Mouse (Mus musculus): ENCODE measurements around the gene Zfp729a. TPM values are rescaled to one million over a fixed set of nuclear protein-coding genes. Genes with fewer than 3 reads are reported as not detected.
A peak's percentile ranks its signal among the peaks of the same experiment; 100 is the strongest.
"Not testable (repeated sequence)": the region's sequence is repeated elsewhere in the genome, so short reads cannot be mapped to it uniquely, and the experiment has no call there.

The Zfp729a gene
- 1 to 10 TPM; 2.5 to 2.6 TPM for total RNA-seq (2021)
- long read RNA-seq, experiment 1, partial matches to known transcripts = 0 of 1 reads
- long read RNA-seq, experiment 1, other reads (novel, unspliced or antisense) = 1 of 1 reads
- long read RNA-seq, experiment 2, partial matches to known transcripts = 0 of 3 reads
- long read RNA-seq, experiment 2, other reads (novel, unspliced or antisense) = 3 of 3 reads

GRCm38 (mm10) chr13:67637294-67638007, at the start of gene Zfp729a, which contains the start of gene Gm49345:
Gene Zfp729a, minus strand, starts transcription at chr13:67637791.
Gene Gm49345, minus strand, starts transcription at chr13:67637769.
- peak; percentile 82 for DNase-seq
- intact Hi-C loops (cut with DNase I; ENCODE audit: low total_unique reads) = loop anchor here (10.0 kb wide), 1 partner anchor 47 kb away; the partner anchor contains the start of gene Zfp738

GRCm38 (mm10) chr13:67686971-67687370, 49.4 kb upstream of the Zfp729a start, which contains the start of gene Zfp738:
Gene Zfp738, minus strand, starts transcription at chr13:67687071.
- DNase-seq = no peak
- intact Hi-C loops (cut with DNase I; ENCODE audit: low total_unique reads) = loop anchor here (10.0 kb wide), 1 partner anchor 52 kb away; the partner anchor contains the start of genes Gm49345 and Zfp729a

GRCm38 (mm10) chr13:67683841-67684240, 46.2 kb upstream of the Zfp729a start:
- DNase-seq = not testable (repeated sequence)
- intact Hi-C loops (cut with DNase I; ENCODE audit: low total_unique reads) = loop anchor here (10.0 kb wide), 1 partner anchor 49 kb away; the partner anchor contains the start of genes Gm49345 and Zfp729a

GRCm38 (mm10) chr13:67682959-67683735, 45.6 kb upstream of the Zfp729a start:
- intact Hi-C loops (cut with DNase I; ENCODE audit: low total_unique reads) = loop anchor here (10.0 kb wide), 1 partner anchor 48 kb away; the partner anchor contains the start of genes Gm49345 and Zfp729a
- DNase-seq = peak; percentile 82

GRCm38 (mm10) chr13:67674902-67675301, 37.3 kb upstream of the Zfp729a start:
- no peak for DNase-seq
- intact Hi-C loops (cut with DNase I; ENCODE audit: low total_unique reads) = no loop called here

GRCm38 (mm10) chr13:67652496-67652895, 14.9 kb upstream of the Zfp729a start:
- intact Hi-C loops (cut with DNase I; ENCODE audit: low total_unique reads) = no loop called here
- no peak for DNase-seq

GRCm38 (mm10) chr13:67610108-67610507, 27.5 kb downstream of the Zfp729a start:
- intact Hi-C loops (cut with DNase I; ENCODE audit: low total_unique reads) = no loop called here
- no peak for DNase-seq

- DNase-seq = peak; percentile 87
- intact Hi-C loops (cut with DNase I; ENCODE audit: low total_unique reads) = no loop called here
Measured at GRCm38 (mm10) chr13:67609066-67609876, 28.3 kb downstream of the Zfp729a start, which contains the start of gene Zfp729b. Gene Zfp729b, minus strand, starts transcription at chr13:67609707.

- intact Hi-C loops (cut with DNase I; ENCODE audit: low total_unique reads) = no loop called here
- DNase-seq = no peak
Measured at GRCm38 (mm10) chr13:67572591-67573189, 64.9 kb downstream of the Zfp729a start.

Other genes with a start within 250 kb of the Zfp729a start
- 1 to 10 TPM in 1 of 2 experiments, under 1 TPM in 1; 0.64 to 1.8 TPM for gene Zfp429, start 238.0 kb downstream of the Zfp729a start, total RNA-seq (2021)
- under 1 TPM; 0.20 to 0.21 TPM for gene Zfp459, start 216.4 kb downstream of the Zfp729a start, total RNA-seq (2021)
- 1 to 10 TPM; 3.0 to 4.2 TPM for gene Zfp874a, start 186.2 kb downstream of the Zfp729a start, total RNA-seq (2021)
- 1 to 10 TPM; 6.5 to 8.4 TPM for gene Zfp874b, start 153.5 kb downstream of the Zfp729a start, total RNA-seq (2021)
- 1 to 10 TPM; 3.6 to 3.7 TPM for gene Zfp58, start 137.2 kb downstream of the Zfp729a start, total RNA-seq (2021)
- gene Gm26965, start 111.6 kb downstream of the Zfp729a start, total RNA-seq (2021) = under 1 TPM in 1 of 2 experiments, not detected in 1; 0.23 TPM
- gene Zfp87, start 111.6 kb downstream of the Zfp729a start, total RNA-seq (2021) = 1 to 10 TPM; 5.1 to 5.8 TPM
- 1 to 10 TPM; 2.1 to 2.6 TPM for gene Zfp748, start 84.0 kb downstream of the Zfp729a start, total RNA-seq (2021)
- gene Zfp729b, start 28.1 kb downstream of the Zfp729a start, total RNA-seq (2021) = 1 to 10 TPM; 2.4 to 2.8 TPM
- gene Gm49345, start within 50 bp of the Zfp729a start, total RNA-seq (2021) = 1 to 10 TPM in 1 of 2 experiments, under 1 TPM in 1; 0.72 to 1.2 TPM
- 1 to 10 TPM; 3.6 to 3.9 TPM for gene Zfp738, start 49.3 kb upstream of the Zfp729a start, total RNA-seq (2021)
- gene Zfp65, start 91.4 kb upstream of the Zfp729a start, total RNA-seq (2021) = 1 to 10 TPM; 3.8 to 4.8 TPM
- gene Zfp85, start 117.4 kb upstream of the Zfp729a start, total RNA-seq (2021) = 1 to 10 TPM; 1.4 to 1.9 TPM
- gene Zfp493, start 141.9 kb upstream of the Zfp729a start, total RNA-seq (2021) = 1 to 10 TPM; 1.5 to 2.1 TPM
- gene Zfp273, start 175.9 kb upstream of the Zfp729a start, total RNA-seq (2021) = 1 to 10 TPM in 1 of 2 experiments, under 1 TPM in 1; 0.93 to 1.9 TPM
- gene Gm10037, start 193.3 kb upstream of the Zfp729a start, total RNA-seq (2021) = under 1 TPM in 1 of 2 experiments, not detected in 1; 0.43 TPM
- not detected for gene BC048507, start 225.5 kb upstream of the Zfp729a start, total RNA-seq (2021)

Measured in gastrocnemius, postnatal 14 days (tissue).